Mouse (Mus musculus) layer of hippocampus, adult 11-12 months (tissue): ENCODE data around the gene Ing1.
A peak's percentile ranks its signal among the peaks of the same experiment; 100 is the strongest.

Source experiments
- DNase-seq: peaks from one replicate; pipeline ENCODE4 v3.0.0; 2022; ENCODE audit warnings: low spot score

The Ing1 gene

GRCm38 (mm10) chr8:11591837-11592236 is 36.5 kb downstream of the Ing1 start:
- DNase-seq: no peak

DNA sequence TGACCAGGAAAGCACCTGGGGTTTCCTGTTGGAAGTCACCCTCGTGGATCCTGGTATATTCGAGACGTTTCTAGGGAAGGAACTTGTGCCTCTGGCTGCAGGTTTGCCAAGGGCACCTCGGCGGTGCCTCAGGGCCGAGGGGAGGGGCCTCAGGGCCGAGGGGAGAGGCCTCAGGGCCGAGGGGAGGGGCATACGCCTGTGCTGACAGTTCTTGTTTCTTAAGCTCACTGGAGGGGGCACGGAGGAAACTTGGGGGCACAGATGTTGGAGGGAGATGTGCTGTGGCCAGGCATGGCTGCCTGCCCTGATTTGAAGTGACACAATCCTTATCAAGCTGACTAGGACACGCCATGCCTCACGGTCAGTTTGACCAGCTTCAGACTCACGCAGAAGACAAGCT is 36.9 kb downstream of the Ing1 start:
- no peak for DNase-seq

DNA sequence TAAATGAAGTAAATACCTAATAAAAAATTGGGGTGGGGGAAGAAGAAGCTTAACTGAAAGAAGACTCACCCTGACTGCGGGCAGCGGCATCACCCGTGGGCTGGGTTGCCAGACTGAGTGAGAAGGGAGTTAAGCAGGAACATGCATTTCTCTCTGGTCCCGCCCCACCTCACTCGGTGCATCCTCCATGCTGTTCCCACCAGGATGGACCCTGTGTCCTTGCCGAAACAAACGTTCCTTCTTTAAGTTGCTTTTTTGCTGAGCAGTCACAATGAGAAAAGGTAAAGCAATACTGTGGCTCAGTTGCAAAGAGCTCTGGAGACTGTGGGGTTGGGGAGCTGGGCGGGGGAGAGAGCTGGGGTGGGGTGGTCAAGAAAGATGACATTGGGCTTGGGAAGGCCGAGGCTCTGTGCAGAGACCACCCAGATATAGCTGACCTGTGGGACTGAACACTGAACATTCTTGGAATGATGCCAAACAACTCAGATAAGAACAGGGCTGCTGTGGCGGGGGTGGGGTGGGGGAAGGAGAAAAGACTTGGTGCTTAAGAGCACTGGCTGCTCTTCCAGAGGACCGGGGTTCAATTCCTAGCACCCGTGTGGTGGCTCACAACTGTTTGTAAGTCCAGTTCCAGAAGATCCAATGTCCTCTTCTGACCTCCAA is 38.0 kb downstream of the Ing1 start:
- no peak for DNase-seq

- no peak for DNase-seq
Observed at GRCm38 (mm10) chr8:11600301-11600951, 45.1 kb downstream of the Ing1 start.

DNA sequence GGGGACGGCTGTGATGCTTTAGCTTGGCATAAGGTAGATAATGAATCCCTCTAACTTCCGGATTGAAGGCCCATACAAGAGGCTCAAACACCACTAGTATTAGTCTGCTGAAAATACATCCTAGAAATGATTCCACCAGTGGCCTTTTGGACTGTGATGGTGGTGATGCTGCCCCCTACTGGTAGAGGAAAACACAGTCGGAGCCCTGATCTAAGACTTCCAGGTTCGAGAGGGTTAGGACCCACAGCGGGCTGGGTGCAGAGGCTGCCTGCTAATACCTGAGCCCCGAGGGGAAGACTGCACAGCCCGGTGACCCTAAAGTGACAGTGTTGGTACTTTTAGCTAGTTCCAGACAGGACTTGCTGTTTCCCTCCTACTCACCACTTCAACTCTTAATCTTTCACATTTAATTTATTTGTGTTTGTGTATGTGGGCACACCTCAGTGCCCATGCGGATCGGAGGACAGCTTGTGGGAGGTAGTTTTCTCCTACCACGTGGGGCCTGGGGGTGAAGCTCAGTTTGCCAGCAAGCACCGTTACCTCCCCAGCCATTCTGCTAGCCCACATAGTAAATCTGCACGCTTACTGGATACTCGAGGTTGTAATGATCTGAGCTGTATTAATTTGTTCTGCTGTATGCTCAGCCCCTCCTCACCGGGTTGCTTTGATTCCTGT is 46.8 kb downstream of the Ing1 start:
- DNase-seq: peak; percentile 62

DNA sequence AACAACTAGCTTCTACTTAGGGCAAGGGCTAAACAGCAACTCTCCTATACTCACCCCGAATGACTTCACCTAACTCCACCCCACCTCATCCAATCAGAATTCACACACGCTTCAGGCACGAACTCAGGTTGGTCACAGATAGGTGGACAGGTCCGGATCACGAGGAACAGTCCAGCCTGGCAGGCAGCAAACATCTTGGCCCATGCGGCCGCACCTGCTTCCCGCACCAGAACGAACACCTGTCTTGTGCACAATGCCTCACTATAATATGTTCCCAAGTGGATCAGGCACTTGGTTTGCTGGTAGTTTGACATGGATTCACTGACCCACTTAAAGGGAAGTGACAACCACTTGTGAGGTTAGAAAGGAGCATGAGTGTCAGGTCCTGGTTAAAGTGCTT is 53.5 kb downstream of the Ing1 start:
- DNase-seq: no peak
